Mouse (Mus musculus) T-helper 1 cell (primary cell): ENCODE measurements around the gene Gm20662.
"Not testable (repeated sequence)": the region's sequence is repeated elsewhere in the genome, so short reads cannot be mapped to it uniquely, and the experiment has no call there.

ENCODE experiments used
- in situ Hi-C: fragments of 300-600 bp; cut with MboI, MseI; formaldehyde crosslinking; loops from one replicate; pipeline ENCODE4 v1.15.1; 2025; ENCODE audit warnings: high pct_unique_total_duplicates

The Gm20662 gene

DNA sequence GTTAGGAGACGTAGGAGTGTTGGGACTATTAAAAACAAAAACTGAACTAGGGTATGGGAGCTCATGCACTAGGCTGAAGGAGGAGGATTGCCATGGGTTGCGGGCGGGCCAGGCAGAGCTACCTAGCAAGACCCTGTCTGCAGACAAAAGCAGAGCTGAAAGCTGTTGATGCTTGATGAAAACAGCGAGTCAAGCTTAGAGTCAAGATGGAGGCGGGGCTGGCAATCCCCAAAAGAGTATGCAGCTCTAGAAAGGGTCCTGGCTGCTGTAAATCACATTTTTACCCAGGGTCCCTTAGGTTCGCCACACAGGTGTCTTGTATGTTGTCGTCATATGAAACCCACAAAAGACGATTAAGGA, 7.4 kb downstream of the Gm20662 start:
- in situ Hi-C loops, result no loop called here

- in situ Hi-C loops, result no loop called here
Measured at GRCm38 (mm10) chr9:108008041-108008440, 11.9 kb downstream of the Gm20662 start.

- in situ Hi-C loops, result no loop called here
Measured at GRCm38 (mm10) chr9:108010385-108010784, 14.2 kb downstream of the Gm20662 start.

GRCm38 (mm10) chr9:108013577-108013976, 17.4 kb downstream of the Gm20662 start:
- in situ Hi-C loops, result not testable (repeated sequence)

- in situ Hi-C loops, result loop anchor here (5.0 kb wide), 1 partner anchor 40 kb away; no protein-coding TSS in a partner anchor
Measured at GRCm38 (mm10) chr9:108017127-108017526, 21.0 kb downstream of the Gm20662 start.

DNA sequence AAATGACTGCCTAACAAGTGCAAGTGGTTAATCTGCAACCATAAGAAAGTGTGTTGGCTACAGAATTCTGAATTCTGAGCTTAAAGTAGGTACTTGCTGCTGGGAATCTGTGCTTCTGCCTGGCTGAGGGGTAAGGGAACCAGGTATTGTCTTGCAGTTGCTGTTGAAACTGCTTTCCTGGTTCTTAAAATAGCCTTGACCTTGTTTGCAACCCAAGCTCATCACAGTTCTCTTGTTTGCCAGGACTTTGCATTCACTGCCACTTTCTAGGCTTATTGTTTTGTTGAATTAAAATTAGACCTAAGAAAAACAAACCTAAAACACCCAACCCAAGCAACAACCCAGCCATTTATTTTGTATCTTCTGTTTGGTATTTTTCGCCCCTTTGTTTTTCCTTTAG, 24.6 kb downstream of the Gm20662 start:
- in situ Hi-C loops, result no loop called here

DNA sequence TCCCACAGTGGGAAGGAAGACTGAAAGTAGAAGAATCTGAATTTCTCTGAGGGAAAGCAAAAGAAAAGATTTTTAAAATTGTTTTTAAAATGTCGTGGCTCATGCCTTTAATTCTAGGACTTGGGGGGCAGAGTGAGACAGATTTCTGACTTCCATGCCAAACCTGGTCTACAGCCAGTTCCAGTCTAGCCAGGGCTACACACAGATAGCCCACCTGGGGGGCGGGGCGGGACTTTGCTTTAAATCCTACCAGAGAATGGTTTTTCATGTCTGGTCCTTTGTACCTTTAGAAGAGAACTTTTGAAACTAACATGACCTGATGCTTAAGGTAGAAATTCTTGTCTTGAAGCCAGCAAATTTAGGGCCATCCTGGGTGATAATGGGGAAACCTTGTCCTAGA, 27.1 kb downstream of the Gm20662 start:
- in situ Hi-C loops, result no loop called here

GRCm38 (mm10) chr9:108026584-108026983, 30.4 kb downstream of the Gm20662 start:
- in situ Hi-C loops, result no loop called here

DNA sequence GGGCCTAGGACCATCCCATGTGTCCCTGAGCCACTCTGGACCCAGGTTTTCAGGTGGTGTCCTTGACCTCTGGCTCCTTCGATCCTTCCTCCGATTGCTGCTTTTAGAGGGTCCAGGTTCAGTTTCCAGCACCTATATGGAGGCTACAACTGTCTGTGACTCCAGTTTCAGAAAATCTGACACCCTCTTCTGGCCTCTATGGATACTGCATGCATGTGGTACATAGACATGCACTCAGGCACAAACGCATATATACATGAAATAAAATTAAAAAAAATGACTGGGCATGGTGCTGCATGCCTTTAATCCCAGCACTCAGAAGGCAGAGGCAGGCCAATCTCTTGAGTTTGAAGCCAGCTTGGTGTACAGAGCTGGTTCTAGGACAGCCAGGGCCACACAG, 31.7 kb downstream of the Gm20662 start:
- in situ Hi-C loops, result no loop called here

DNA sequence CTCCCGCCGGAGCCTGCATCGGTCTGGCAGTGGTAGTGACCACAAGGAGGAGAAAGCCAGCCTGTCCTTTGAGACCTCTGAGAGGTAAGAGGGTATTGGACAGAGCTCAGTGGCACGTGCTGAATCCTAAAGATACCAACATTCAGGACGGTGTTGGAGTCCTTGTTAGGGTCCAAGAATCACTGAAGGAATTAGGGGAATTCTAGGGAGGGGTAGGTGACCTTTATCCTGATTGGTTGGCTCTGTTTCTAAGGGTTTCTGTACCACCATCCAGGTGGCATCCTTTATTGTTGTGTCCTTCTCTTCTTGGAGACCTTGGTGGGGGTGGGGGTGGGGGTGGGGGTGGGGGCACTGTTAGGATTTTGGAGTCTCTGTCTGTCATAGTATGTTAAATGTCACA, 36.0 kb downstream of the Gm20662 start:
- in situ Hi-C loops, result no loop called here

DNA sequence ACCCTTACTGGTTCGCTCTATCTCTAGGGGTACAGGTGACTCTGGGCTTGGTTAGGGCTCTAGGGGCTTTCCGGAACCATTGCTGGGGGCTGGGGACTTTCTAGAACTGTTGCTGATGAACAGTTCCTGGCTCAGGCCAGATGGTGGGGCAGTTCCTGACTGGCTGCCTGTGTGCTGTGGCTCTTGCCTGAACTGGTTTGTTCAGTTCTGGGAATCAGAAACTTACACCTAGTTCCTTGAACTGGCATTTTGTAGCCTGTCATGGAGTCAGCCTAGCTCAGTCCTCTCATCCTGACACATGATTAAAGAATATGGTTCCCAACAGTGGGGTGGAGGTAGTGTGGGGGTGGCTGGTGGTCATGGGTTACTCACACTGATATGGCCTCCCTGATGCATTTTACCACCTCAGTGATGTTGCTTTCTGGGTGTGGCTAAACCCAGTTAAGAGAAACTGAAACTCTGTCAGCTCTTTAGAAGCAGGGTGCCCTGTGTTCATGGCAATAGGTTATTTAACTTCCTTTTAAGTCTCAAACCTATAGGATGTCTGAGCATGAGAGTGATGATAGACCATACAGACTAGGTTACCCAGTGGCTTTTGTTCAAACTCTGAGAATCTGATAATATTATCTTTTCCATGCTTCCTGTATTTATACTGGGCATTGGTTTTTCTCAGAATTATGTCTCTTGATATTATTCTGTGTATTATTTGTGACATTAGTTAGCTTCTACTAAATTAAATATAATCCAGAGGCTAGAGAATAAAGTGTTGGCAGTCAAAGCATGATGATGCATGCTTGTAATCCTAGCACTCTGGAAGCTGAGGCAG, 39.4 kb downstream of the Gm20662 start:
- in situ Hi-C loops, result no loop called here

GRCm38 (mm10) chr9:108044751-108045492, 48.8 kb downstream of the Gm20662 start:
- in situ Hi-C loops, result loop anchor here (10.0 kb wide), 1 partner anchor 1260 kb away; the partner anchor contains the start of gene Rad54l2

GRCm38 (mm10) chr9:108046582-108046981, 50.4 kb downstream of the Gm20662 start:
- in situ Hi-C loops, result loop anchor here (10.0 kb wide), 1 partner anchor 1262 kb away; the partner anchor contains the start of gene Rad54l2

DNA sequence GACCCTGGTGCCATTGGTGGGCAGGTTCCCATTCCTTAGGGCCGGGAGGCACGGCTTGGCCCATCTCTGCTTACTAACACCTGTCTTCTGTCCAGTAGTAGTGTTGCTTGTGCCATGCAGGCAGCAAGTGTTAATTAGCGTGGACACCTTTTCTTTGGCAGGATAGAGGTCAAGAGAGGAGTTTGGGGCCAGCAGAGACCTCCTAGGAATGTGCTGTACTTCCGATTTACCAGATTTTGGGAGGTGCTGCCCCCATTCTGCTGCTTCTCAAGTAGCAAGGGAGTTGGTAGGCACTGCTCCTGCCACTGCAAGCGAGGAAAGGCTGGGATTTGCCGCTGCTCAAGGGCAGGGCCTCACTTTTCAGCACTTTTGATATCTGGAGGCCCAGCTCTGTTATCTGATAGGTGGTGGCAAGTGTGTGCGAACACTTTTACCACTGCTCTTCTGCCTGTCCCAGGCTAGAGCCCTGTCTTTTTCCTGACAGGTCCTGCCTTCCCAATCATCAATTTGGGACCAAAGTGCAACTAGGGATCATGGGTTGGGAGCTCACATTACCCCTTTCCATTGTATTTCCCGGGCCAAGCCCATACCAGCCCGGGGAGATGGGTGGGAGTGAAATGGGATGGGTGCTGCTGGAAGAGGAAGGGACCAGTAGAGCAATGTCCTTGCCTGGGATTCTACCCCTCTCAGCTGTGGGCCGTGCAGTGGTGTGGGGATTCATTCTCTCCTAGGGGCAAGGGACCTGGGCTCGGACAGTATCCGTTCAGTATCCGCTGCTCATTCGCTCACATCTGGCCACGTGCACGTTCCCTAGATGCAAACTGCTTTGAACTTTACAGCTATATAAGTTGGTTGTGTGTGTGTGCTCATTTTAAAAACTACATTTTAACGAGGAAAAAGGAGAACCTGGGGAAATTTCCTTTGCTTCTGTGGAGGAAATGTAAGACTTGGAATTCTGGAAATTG, 51.7 kb downstream of the Gm20662 start:
- in situ Hi-C loops, result loop anchor here (10.0 kb wide), 1 partner anchor 1263 kb away; the partner anchor contains the start of gene Rad54l2

- in situ Hi-C loops, result loop anchor here (10.0 kb wide), 1 partner anchor 1264 kb away; the partner anchor contains the start of gene Rad54l2
Measured at GRCm38 (mm10) chr9:108048566-108048955, 52.4 kb downstream of the Gm20662 start.

GRCm38 (mm10) chr9:108049016-108049455, 52.9 kb downstream of the Gm20662 start, which contains the start of gene Gmppb:
TSS of gene Gmppb (plus strand) at chr9:108049242.
- in situ Hi-C loops, result loop anchor here (10.0 kb wide), 1 partner anchor 1264 kb away; the partner anchor contains the start of gene Rad54l2

DNA sequence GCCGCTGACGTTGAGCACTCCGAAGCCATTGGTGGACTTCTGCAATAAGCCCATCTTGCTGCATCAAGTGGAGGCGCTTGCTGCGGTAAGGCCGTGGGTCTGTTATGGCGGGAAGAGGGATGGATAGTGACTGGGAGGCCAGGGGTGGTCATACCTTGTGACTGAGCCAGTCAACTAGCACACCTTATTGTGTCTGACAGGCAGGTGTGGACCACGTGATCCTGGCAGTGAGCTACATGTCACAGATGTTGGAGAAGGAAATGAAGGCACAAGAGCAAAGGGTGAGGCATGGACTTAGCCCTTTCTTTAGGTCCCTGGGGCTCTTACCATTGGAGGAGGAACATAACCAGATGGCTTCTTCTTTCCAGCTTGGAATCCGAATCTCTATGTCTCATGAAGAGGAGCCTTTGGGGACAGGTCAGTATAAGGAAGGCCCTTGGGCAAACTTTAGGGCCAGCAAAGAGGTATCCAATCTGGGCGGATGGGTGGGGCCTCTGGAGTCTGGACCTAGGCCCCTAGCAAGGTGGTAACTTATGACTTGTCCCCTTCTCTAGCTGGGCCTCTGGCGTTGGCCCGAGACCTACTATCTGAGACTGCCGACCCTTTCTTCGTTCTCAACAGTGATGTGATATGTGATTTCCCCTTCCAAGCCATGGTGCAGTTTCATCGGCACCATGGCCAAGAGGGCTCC, 53.6 kb downstream of the Gm20662 start:
- in situ Hi-C loops, result loop anchor here (10.0 kb wide), 1 partner anchor 1265 kb away; the partner anchor contains the start of gene Rad54l2

- in situ Hi-C loops, result no loop called here
Measured at GRCm38 (mm10) chr9:108051184-108051930, 55.2 kb downstream of the Gm20662 start.

- in situ Hi-C loops, result no loop called here
Measured at GRCm38 (mm10) chr9:108051931-108052220, 55.7 kb downstream of the Gm20662 start.

DNA sequence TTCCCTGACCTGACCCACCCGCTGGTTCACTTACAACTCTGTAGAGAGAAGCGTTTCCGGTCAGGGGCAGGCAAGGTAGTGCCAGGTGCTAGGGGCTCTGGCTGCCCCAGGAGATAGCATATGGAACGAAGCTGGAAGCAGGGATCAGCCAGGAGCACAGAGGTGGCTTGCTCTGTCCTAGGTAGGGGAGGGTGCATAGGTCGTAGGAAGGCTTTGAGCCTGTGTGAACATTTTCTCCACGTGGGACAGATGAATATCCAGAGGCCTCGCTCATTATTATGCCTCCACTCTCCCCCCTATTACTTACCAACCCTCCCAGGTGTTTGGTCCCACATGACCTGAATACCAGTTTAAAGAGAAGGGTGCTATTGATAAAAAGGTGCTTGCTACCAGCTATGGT, 56.3 kb downstream of the Gm20662 start:
- in situ Hi-C loops, result no loop called here
